Mouse (Mus musculus): Measurements from ENCODE around the gene Triobp. TPM values are rescaled to one million over a fixed set of nuclear protein-coding genes. Genes with fewer than 3 reads are reported as not detected.

The Triobp gene
- polyA plus RNA-seq, 1 experiment from 2014 or later, result 12.9 TPM

DNA sequence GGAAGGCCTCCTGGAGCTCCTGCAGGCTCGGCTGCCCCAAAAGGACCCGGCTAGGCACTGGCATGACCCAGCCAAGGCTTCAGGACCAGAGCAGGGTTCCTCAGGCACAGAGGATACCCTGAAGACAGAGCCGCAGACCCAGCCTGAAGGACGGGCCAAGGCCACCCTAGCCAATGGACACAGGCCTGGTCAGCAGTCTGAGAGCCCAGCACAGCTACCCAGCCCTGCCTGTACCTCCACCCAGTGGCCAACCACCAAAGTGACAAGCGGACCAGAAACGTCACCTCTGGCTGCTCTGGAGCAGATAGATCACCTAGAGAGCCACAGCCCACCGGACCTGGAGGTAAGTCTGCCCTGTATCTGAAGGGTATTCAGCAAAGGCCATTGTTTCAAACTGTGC lies 26.4 kb downstream of the Triobp start:
- Histone ChIP-seq H3K36me3 (no peaks in the 10 kb centered on the region), H3K27me3 (peaks cover 7% of the 10 kb centered on the region; the same call in 1 of the 2 replicates), H3K9me3 (replicated peaks) (no peaks in the 10 kb centered on the region), H3K4me3 (replicated peaks) (no peak overlapping the region), H3K4me1 (replicated peaks) (peaks cover 10% of the 10 kb centered on the region), H3K27ac (no peak overlapping the region), H3K4me2 (no peak overlapping the region), H3K9ac (no peak overlapping the region)
- DNase-seq, result no peak
- WGBS (ENCODE audit: insufficient replicate concordance), result 59% methylated on average over 7 of the region's 7 CpGs
- ATAC-seq (ENCODE audit: low read depth), result 0 out of 2 replicates have a peak, but pooled peaks have one; percentile 21

DNA sequence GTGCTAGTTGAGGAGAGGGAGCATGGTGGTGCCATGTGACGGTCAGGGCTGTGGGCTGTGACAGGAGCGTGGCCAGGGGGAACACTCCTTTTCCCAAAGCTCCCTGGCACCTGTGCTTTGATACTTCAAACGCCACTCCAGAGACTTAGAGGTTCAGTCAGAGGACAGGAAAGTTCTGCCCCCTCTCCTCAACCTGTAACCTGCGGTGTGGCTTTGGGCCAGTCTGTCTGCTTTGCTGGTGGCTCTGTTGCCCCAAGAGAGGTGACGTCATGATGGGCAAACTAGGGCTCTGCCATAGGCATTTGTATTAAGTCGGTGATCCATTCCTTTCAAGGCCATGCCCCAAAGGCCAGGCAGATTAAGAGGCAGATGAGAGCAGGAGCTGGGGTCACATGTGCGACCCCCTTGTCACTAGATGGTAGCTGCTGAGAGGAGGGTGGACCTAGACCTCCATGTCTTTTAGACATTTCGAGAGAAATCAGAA lies 30.2 kb downstream of the Triobp start:
- Histone ChIP-seq H3K27ac (no peak overlapping the region), H3K4me1 (replicated peaks) (peaks cover 27% of the 10 kb centered on the region), H3K36me3 (no peaks in the 10 kb centered on the region), H3K4me3 (replicated peaks) (no peak overlapping the region), H3K4me2 (no peak overlapping the region), H3K9ac (no peak overlapping the region), H3K27me3 (peaks cover 7% of the 10 kb centered on the region; the same call in 1 of the 2 replicates), H3K9me3 (replicated peaks) (no peaks in the 10 kb centered on the region)
- WGBS (ENCODE audit: insufficient replicate concordance), result 75% methylated on average over 8 of the region's 8 CpGs
- ATAC-seq (ENCODE audit: low read depth) (no peak), DNase-seq (no peak)

DNA sequence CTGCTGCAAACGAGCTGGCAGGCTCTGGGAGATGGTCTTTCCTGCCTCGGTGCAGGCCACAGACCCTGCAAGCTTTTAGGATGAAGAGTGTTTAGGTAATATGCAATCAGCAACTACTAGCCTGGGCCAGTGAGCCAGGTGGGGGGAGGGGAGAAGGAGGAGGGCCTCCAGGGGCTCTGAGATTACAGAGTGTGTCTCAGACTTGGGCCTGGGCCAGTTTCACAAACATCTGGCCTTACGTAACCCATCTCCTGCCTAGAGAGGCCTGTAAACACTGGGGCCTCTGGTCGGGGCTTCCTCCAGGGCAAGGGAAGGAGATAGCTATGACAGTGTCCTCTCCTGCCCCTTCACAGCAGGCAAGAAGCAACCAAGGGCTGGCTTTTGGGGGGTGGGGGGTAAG lies 31.4 kb downstream of the Triobp start:
- H3K27me3 ChIP-seq, result 0 out of 2 replicates have a peak, but pooled peaks cover 3% of the 10 kb centered on the region
- H3K36me3 ChIP-seq, result no peaks in the 10 kb centered on the region
- no peak overlapping the region for H3K4me3 ChIP-seq (replicated peaks)
- H3K27ac ChIP-seq, result peak overlapping the region; percentile 59
- H3K4me1 ChIP-seq (replicated peaks), result peaks cover 32% of the 10 kb centered on the region
- no peak overlapping the region for H3K4me2 ChIP-seq
- H3K9ac ChIP-seq, result 0 out of 2 replicates have a peak overlapping the region, but pooled peaks have one; percentile 2
- ATAC-seq (ENCODE audit: low read depth) (no peak), DNase-seq (peak; percentile 22)
- WGBS (ENCODE audit: insufficient replicate concordance), result 20% methylated on average over 4 of the region's 4 CpGs
- no peaks in the 10 kb centered on the region for H3K9me3 ChIP-seq (replicated peaks)

DNA sequence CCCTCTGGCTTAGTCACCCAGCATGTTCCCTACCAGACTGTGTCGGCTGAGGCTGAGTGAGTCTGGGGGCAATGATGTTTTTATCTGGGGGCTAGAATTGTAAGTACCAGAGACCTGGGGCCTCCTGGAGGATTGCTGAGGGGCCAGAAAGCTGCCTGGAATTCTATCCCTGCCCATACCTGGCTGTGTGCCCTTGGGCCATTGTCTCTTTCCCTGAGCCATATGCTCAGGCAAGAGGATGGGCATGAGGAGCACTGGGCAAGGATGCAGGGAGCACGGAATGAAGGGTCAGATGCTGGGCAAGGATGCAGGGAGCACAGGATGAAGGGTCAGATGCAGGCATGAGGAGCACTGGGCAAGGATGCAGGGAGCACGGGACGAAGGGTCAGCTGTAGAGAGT lies 32.6 kb downstream of the Triobp start:
- Histone ChIP-seq H3K27ac (no peak overlapping the region), H3K27me3 (0 out of 2 replicates have a peak, but pooled peaks cover 3% of the 10 kb centered on the region), H3K4me3 (replicated peaks) (no peak overlapping the region), H3K9me3 (replicated peaks) (no peaks in the 10 kb centered on the region), H3K4me2 (no peak overlapping the region), H3K9ac (no peak overlapping the region), H3K36me3 (no peaks in the 10 kb centered on the region), H3K4me1 (replicated peaks) (peaks cover 44% of the 10 kb centered on the region)
- 74% methylated on average over 4 of the region's 4 CpGs for WGBS (ENCODE audit: insufficient replicate concordance)
- ATAC-seq (ENCODE audit: low read depth) (no peak), DNase-seq (no peak)

DNA sequence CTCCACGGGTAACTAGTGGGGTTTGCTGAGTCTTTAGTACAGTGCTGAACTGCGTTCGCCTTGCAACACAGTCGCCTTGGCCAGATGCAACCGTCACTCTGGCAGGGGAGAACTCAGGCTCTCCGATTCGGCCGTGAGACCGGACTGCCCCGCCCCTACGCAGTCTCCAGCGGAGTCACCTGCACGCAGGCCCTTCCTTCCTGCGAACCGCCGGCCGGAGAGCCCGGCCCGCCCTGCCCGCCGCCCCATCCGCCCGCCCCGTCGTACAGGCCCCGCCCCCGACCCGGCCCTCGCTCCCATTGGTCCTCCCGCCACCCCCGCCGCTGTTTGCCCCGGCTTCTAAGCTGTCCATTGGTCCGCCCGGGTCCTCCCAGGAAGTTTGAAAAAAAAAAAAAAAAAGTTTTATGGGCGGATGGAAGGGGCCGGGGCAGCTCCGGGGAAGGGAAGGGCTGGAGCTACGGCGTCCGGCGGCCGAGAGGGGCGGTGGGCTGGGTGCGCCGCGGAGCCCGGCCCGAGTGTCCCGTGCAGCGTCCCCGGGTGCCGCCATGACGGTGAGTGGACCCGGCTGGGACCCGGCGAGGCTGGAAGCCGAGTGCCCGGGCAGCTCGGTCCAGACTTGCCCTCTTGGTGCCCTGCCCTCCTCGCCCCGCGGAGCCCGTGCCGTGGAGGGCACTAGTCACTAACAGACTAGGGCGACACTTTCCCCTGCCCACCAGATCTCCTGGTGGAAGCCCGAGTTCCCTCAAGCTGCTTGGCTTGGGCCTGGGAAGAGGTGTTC lies 35.3 kb downstream of the Triobp start:
- peak overlapping the region; percentile 98 for H3K27ac ChIP-seq
- no peaks in the 10 kb centered on the region for H3K9me3 ChIP-seq (replicated peaks)
- no peaks in the 10 kb centered on the region for H3K27me3 ChIP-seq
- peak overlapping the region; percentile 96 for H3K4me2 ChIP-seq
- H3K4me1 ChIP-seq (replicated peaks), result peaks cover 65% of the 10 kb centered on the region
- peak; percentile 89 for DNase-seq
- under 1% methylated on average over 64 of the region's 67 CpGs for WGBS (ENCODE audit: insufficient replicate concordance)
- ATAC-seq (ENCODE audit: low read depth), result peak; percentile 89
- peaks cover 7% of the 10 kb centered on the region; the same call in 1 of the 2 replicates for H3K36me3 ChIP-seq
- H3K4me3 ChIP-seq (replicated peaks), result peak overlapping the region; percentile 95
- H3K9ac ChIP-seq, result peak overlapping the region; percentile 97

DNA sequence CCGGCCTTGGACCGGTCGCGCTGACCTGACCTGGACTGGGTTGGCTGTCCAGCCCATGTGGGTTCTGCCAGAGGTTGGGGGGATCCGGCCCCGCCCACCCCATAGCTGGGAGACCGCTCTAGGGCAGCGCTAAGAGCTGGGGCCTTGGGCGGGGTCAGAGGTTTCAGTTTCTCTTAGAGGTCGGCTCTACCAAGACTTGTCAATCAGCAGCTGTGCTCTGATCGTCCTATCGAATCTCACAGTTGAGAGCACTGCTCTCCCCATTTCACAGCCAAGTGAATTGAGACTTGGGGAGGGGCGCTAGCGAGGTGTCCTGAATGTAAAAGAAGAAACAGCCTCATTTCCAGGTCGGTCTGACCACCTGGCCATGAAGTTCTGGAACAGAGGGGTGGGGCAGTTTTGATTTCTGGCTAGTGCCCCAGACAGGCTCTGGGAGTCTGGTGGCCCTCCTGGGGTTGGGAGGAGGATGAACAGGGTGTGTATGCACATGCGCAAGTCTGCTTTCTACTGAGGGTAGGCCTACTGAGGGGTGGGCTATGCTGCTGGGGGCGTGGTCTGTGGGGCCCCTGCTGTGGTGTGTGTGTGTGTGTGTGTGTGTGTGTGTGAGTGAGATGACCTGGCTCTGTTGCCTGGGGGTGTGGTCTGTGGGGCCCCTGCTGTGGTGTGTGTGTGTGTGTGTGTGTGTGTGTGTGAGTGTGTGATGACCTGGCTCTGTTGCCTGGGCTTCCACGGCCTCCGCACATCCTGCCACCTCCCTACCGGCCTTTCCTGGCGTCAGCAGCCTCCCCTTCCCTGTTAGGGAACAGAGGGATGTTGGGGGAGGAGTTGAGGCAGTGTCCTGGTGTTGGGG lies 36.1 kb downstream of the Triobp start:
- peak; percentile 73 for DNase-seq
- WGBS (ENCODE audit: insufficient replicate concordance), result 1% methylated on average over 21 of the region's 21 CpGs
- Histone ChIP-seq H3K4me1 (replicated peaks) (peaks cover 58% of the 10 kb centered on the region), H3K27me3 (no peaks in the 10 kb centered on the region), H3K4me2 (peak overlapping the region; percentile 96), H3K4me3 (replicated peaks) (peak overlapping the region; percentile 95), H3K27ac (peak overlapping the region; percentile 98), H3K9ac (peak overlapping the region; percentile 97), H3K36me3 (peaks cover 15% of the 10 kb centered on the region), H3K9me3 (replicated peaks) (no peaks in the 10 kb centered on the region)
- peak; percentile 66 for ATAC-seq (ENCODE audit: low read depth)

DNA sequence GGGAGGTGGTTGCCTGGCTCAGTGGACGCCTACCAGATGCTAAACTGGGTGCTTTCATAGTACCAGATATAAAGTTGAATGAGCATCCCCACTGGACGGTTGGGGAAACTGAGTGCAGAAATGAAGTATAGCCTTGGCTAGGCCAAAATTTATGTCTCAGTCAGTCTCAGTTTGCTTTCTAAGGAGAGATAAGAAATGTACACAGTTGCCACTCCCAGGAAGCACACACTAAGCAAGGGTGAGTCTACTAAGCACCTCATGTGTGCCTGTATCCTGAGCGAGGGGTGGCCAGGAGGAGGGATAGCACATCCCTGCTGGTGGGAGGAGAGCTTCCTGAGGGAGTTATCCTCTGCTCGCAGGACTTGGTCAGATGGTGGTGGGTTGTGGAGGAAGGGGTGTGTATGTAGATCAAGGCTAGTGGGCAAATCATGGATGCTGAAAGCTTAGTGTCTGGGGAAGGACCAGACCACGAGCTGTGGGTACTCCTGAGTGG lies 36.8 kb downstream of the Triobp start:
- peak overlapping the region; percentile 97 for H3K9ac ChIP-seq
- peak overlapping the region; percentile 96 for H3K4me2 ChIP-seq
- H3K36me3 ChIP-seq, result peaks cover 21% of the 10 kb centered on the region
- H3K4me3 ChIP-seq (replicated peaks), result peak overlapping the region; percentile 95
- peaks cover 52% of the 10 kb centered on the region for H3K4me1 ChIP-seq (replicated peaks)
- DNase-seq, result no peak
- ATAC-seq (ENCODE audit: low read depth), result no peak
- WGBS (ENCODE audit: insufficient replicate concordance), result 22% methylated on average over 5 of the region's 5 CpGs
- peak overlapping the region; percentile 98 for H3K27ac ChIP-seq
- H3K27me3 ChIP-seq, result no peaks in the 10 kb centered on the region
- H3K9me3 ChIP-seq (replicated peaks), result no peaks in the 10 kb centered on the region

DNA sequence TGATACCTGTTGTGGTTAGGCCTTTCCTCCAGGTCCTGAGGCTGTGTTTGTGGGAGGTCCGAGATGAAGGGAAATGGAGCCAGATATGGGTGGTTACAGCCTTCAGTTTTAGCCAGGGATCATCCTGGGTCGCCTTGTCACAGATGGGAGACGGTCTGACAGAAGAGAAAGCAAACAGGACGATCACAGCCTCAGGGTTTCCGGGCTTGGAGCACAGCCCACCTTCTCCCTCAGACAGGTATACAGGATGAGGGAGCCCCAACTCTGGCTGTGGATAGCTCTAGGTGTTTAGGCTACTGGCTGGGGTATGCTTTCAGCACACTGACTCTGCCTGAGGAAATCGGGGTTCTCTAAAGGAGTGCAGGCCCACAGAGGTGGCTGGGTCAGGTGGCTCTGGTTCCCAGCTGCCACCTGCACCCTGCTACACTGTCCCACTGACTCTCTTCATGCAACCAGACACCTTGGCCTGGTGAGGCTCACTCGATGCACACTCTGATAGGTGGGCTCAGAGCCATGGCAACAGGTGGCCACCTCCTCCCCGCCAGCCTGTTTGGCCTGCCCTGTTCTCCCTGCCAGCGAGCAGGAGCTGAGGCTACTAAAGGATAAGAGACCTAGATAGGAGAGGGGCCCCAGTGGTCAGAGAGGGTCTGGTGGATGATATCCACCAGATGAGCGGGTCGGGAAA lies 39.2 kb downstream of the Triobp start:
- H3K27ac ChIP-seq, result no peak overlapping the region

DNA sequence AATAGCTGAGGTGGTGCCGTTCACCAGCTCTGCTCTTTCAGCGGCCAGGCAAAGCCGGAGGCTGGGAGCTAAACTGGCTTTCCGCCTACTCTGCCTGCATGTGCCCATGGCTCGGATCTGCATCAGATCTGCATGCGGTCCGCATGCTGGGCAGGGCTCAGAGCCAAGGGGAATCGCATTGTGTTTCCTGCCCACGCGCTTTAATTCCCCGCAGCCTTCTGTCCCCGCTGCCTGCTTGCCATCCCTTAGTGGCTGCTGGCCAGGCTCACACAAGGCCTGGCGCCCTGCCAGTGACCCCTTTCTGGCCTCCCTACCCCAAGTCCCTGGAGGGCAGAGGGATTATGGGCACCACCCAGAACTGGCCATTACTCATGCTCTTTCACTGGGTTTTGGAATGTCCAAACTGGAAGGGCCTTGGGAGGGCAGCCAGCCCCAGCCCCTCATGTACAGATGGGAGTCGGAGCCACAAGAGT lies 41.0 kb downstream of the Triobp start:
- Histone ChIP-seq H3K27me3 (no peaks in the 10 kb centered on the region), H3K36me3 (peaks cover 63% of the 10 kb centered on the region), H3K4me1 (replicated peaks) (peaks cover 37% of the 10 kb centered on the region), H3K9me3 (replicated peaks) (no peaks in the 10 kb centered on the region), H3K9ac (no peak overlapping the region), H3K27ac (no peak overlapping the region), H3K4me3 (replicated peaks) (no peak overlapping the region), H3K4me2 (no peak overlapping the region)
- DNase-seq (no peak), ATAC-seq (ENCODE audit: low read depth) (no peak)
- WGBS (ENCODE audit: insufficient replicate concordance), result 86% methylated on average over 14 of the region's 14 CpGs

More for the DNA sequence above, 39.2 kb downstream of the Triobp start:
- Histone ChIP-seq H3K4me2 (no peak overlapping the region), H3K36me3 (peaks cover 45% of the 10 kb centered on the region), H3K4me1 (replicated peaks) (peaks cover 47% of the 10 kb centered on the region), H3K4me3 (replicated peaks) (no peak overlapping the region), H3K9ac (no peak overlapping the region), H3K27me3 (no peaks in the 10 kb centered on the region), H3K9me3 (replicated peaks) (no peaks in the 10 kb centered on the region)
- no peak for DNase-seq
- no peak for ATAC-seq (ENCODE audit: low read depth)
- 57% methylated on average over 11 of the region's 11 CpGs for WGBS (ENCODE audit: insufficient replicate concordance)

DNA sequence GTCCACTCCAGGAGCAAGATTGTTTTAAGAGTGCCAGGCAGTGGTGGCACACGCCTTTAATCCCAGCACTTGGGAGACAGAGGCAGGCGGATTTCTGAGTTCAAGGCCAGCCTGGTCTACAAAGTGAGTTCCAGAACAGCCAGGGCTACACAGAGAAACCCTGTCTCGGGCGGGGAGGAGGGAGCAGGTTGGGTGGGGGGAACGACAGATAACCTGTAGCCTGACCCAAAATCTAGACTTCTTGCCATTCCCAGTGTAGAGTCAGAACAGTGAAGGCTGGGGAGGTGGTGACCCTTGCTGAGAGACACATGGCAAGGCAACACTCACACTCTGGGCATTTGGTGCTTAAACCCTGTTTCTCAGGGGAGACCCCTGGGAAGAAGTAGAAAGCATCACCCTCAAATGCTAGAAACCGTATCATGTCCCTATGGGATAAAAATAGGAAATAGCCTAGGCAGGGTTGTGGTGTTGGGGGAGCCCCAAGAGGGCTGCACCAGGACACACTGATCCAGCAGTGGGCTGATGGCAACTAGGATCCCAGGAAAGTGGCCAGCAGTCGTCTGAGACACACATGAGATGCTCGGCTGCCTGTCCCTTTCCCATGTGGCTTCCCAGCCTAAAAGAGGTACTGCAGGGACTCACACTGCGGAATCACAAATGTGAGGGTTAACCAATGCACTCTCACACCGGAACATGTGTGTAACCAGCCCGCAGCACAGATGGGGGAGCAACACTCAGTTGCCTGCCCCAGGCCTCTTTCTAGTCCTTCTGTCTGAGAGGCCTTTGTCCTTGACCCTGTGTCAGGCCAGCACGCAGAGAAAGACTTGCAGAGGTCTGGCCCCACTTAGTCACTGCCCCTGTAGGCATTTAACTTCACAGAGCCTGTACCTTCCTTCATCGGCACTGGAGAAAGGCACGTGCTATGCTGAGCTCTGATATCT lies 41.9 kb downstream of the Triobp start:
- WGBS (ENCODE audit: insufficient replicate concordance), result 85% methylated on average over 14 of the region's 14 CpGs
- DNase-seq, result no peak
- Histone ChIP-seq H3K4me3 (replicated peaks) (no peak overlapping the region), H3K27me3 (no peaks in the 10 kb centered on the region), H3K4me2 (no peak overlapping the region), H3K9me3 (replicated peaks) (no peaks in the 10 kb centered on the region), H3K9ac (no peak overlapping the region), H3K27ac (no peak overlapping the region), H3K4me1 (replicated peaks) (peaks cover 28% of the 10 kb centered on the region), H3K36me3 (peaks cover 72% of the 10 kb centered on the region)
- no peak for ATAC-seq (ENCODE audit: low read depth)
